Mouse (Mus musculus) left cerebral cortex, adult 8-10 months (tissue): ENCODE results near the gene Krtap16-1. TPM values are rescaled to one million over a fixed set of nuclear protein-coding genes. Genes with fewer than 3 reads are reported as not detected.

Source experiments
- DNase-seq, 2 experiments: peaks; one replicate each; pipeline ENCODE4 v3.0.0; 2022; ENCODE audit warnings: low spot score in 2 of 2
- total RNA-seq, 4 experiments: library from RNA; stranded (reverse); gene quantifications; 2 replicates each; pipeline ENCODE4 v1.2.4; 2022

The Krtap16-1 gene
- total RNA-seq, 4 experiments from 2014 or later, result not detected

GRCm38 (mm10) chr11:99964213-99964612 is 22.2 kb downstream of the Krtap16-1 start:
- no peak for DNase-seq

GRCm38 (mm10) chr11:99948175-99948574 is 38.2 kb downstream of the Krtap16-1 start, which contains the start of gene Krtap9-5:
TSS of gene Krtap9-5 (plus strand) at chr11:99948475.
- no peak for DNase-seq

- no peak for DNase-seq
Measured at GRCm38 (mm10) chr11:99937751-99938264, 48.6 kb downstream of the Krtap16-1 start.

- DNase-seq, result no peak
Measured at GRCm38 (mm10) chr11:99935991-99936390, 50.4 kb downstream of the Krtap16-1 start, which contains the start of gene Krtap31-2. TSS of gene Krtap31-2 (plus strand) at chr11:99936291.

Other genes with a start within 250 kb of the Krtap16-1 start
- not detected for gene Gm11595, start 213.7 kb downstream of the Krtap16-1 start, total RNA-seq
- not detected for gene Krtap4-8, start 205.9 kb downstream of the Krtap16-1 start, total RNA-seq
- gene Krtap4-9, start 201.4 kb downstream of the Krtap16-1 start, total RNA-seq, result not detected
- gene Gm11596, start 193.1 kb downstream of the Krtap16-1 start, total RNA-seq, result not detected
- not detected for gene Gm11569, start 187.7 kb downstream of the Krtap16-1 start, total RNA-seq
- gene Gm11554, start 182.2 kb downstream of the Krtap16-1 start, total RNA-seq, result not detected
- not detected for gene Krtap4-13, start 176.7 kb downstream of the Krtap16-1 start, total RNA-seq
- gene Gm11564, start 170.9 kb downstream of the Krtap16-1 start, total RNA-seq, result not detected
- not detected for gene 2300003K06Rik, start 148.5 kb downstream of the Krtap16-1 start, total RNA-seq
- not detected for gene Krtap4-16, start 135.0 kb downstream of the Krtap16-1 start, total RNA-seq
- not detected for gene Gm11568, start 128.7 kb downstream of the Krtap16-1 start, total RNA-seq
- not detected for gene Gm11559, start 122.1 kb downstream of the Krtap16-1 start, total RNA-seq
- gene Krtap9-1, start 113.2 kb downstream of the Krtap16-1 start, total RNA-seq, result not detected
- gene Gm11567, start 107.4 kb downstream of the Krtap16-1 start, total RNA-seq, result not detected
- gene Krtap31-1, start 78.7 kb downstream of the Krtap16-1 start, total RNA-seq, result not detected
- gene Gm11565, start 71.8 kb downstream of the Krtap16-1 start, total RNA-seq, result not detected
- gene Krtap31-2, start 50.3 kb downstream of the Krtap16-1 start, total RNA-seq, result not detected
- not detected for gene Krtap9-5, start 38.1 kb downstream of the Krtap16-1 start, total RNA-seq
- not detected for gene Krtap29-1, start 7.5 kb downstream of the Krtap16-1 start, total RNA-seq
- not detected for gene Krtap17-1, start 7.4 kb upstream of the Krtap16-1 start, total RNA-seq
- not detected for gene Krt33a, start 29.6 kb upstream of the Krtap16-1 start, total RNA-seq
- not detected for gene Krt33b, start 43.3 kb upstream of the Krtap16-1 start, total RNA-seq
- gene Krt34, start 55.0 kb upstream of the Krtap16-1 start, total RNA-seq, result not detected
- not detected for gene Krt31, start 64.0 kb upstream of the Krtap16-1 start, total RNA-seq
- not detected for gene Krt32, start 101.6 kb upstream of the Krtap16-1 start, total RNA-seq
- gene Krt35, start 109.6 kb upstream of the Krtap16-1 start, total RNA-seq, result not detected
- not detected for gene Krt36, start 119.0 kb upstream of the Krtap16-1 start, total RNA-seq
- not detected for gene Krt13, start 135.0 kb upstream of the Krtap16-1 start, total RNA-seq
- not detected for gene Krt15, start 149.3 kb upstream of the Krtap16-1 start, total RNA-seq
- gene Krt19, start 162.1 kb upstream of the Krtap16-1 start, total RNA-seq, result not detected
- 1 to 10 TPM; 4.2 to 5.0 (median 4.4) TPM for gene Krt9, start 206.6 kb upstream of the Krtap16-1 start, total RNA-seq
- not detected for gene Krt14, start 221.0 kb upstream of the Krtap16-1 start, total RNA-seq